ENCODE assay signal across 8 mouse cellular contexts in genomic region chr14:79771094-79771535, GRCm38 (mm10). TPM values are rescaled to one million over a fixed set of nuclear protein-coding genes. Genes with fewer than 3 reads are reported as not detected.
A peak's percentile ranks its signal among the peaks of the same experiment; 100 is the strongest.
DNase-seq lines count a peak whose midpoint lies in the region; ATAC-seq lines count a peak whose summit lies in the region.

Pcdh8 (minus strand) TSS chr14:79771312.

- H3K9me3 ChIP-seq in intestine, embryonic 15.5 days, result no peaks in the 10 kb centered on the region

- no peak within 1 kb of the TSS for H3K27ac ChIP-seq in intestine, embryonic 15.5 days

- peaks cover 32% of the 10 kb centered on the region for H3K4me1 ChIP-seq in intestine, embryonic 15.5 days (replicated peaks)

- peaks cover 81% of the 10 kb centered on the region for H3K27me3 ChIP-seq in intestine, embryonic 15.5 days (replicated peaks)

- ATAC-seq in intestine, embryonic 15.5 days, result peak; percentile 95
- ATAC-seq in erythroblast, adult 5-6 weeks (replicated peaks; ENCODE audit: low FRiP score, poor library complexity, severe bottlenecking), result no peak

- DNase-seq in adrenal gland, postnatal 10 days, result peak; percentile 87
- DNase-seq in embryo, embryonic 10.5 days (ENCODE audit: low spot score), result peak; percentile 96
- peak; percentile 38 to 70 for DNase-seq in gastrocnemius, postnatal 4 days (ENCODE audit: low spot score in 2 of 2)
- DNase-seq in left cerebral cortex, adult 9 months (ENCODE audit: low spot score in 2 of 2), result peak; percentile 72 to 91
- peak; percentile 74 to 84 for DNase-seq in lung, postnatal 4 days
- peak; percentile 88 for DNase-seq in right cerebral cortex, postnatal 14 days

- no peaks in the 10 kb centered on the region for H3K36me3 ChIP-seq in intestine, embryonic 15.5 days

- H3K4me3 ChIP-seq in intestine, embryonic 15.5 days (replicated peaks), result peak within 1 kb of the TSS; percentile 32

- under 1% methylated on average over 30 of the region's 30 CpGs for WGBS in intestine, embryonic 15.5 days

- H3K4me2 ChIP-seq in intestine, embryonic 15.5 days (replicated peaks), result peak within 1 kb of the TSS; percentile 71

- no peak within 1 kb of the TSS for H3K9ac ChIP-seq in intestine, embryonic 15.5 days

RNA-seq across cellular contexts. Expression of gene Pcdh8, which starts in this region (rescaled TPM):
- under 1 TPM in 1 of 2 experiments, not detected in 1; 0.06 TPM for total RNA-seq in adrenal gland, postnatal 10 days (2021)
- total RNA-seq in gastrocnemius, postnatal 4 days (2021), result under 1 TPM; 0.08 to 0.10 TPM
- polyA plus RNA-seq in intestine, embryonic 15.5 days (2015; fragmentation: Nextera tagmentation; extraction: Ambion mirVana), result 0.85 and 1.0 TPM in 2 replicates
- total RNA-seq in erythroblast, adult 5-6 weeks (2015; ENCODE audit: low replicate concordance), result not detected in 2 replicates
- total RNA-seq in erythroblast, adult 5-6 weeks (2017; ENCODE audit: low replicate concordance), result not detected in 2 replicates

Comparison
In these comparisons a context has a peak if more than half of its experiments do, and no peak if none do; other contexts are left out.
1. Peak in DNase-seq in adrenal gland, postnatal 10 days; RNA of the gene not detected or under 1 TPM.
2. Peak in DNase-seq in gastrocnemius, postnatal 4 days; RNA of the gene not detected or under 1 TPM.